Mouse (Mus musculus) brain, embryonic 14.5 days (tissue): ENCODE measurements around the gene Timp3.

Source experiments
- CTCF ChIP-seq: fragments of 200-500 bp; IDR thresholded peaks from 2 replicates; pipeline ENCODE4 v1.5.1; 2012; ENCODE audit warnings: inconsistent platforms, mild to moderate bottlenecking, moderate library complexity, borderline replicate concordance; ENCODE audit not compliant: insufficient read depth, insufficient read length; ENCODE audit errors: extremely low read depth
- POLR2A ChIP-seq: fragments of 200-500 bp; IDR thresholded peaks from 2 replicates; pipeline ENCODE4 v1.6.1; 2012; ENCODE audit warnings: mild to moderate bottlenecking, inconsistent platforms, borderline replicate concordance; ENCODE audit not compliant: poor library complexity, insufficient read depth, insufficient read length, severe bottlenecking; ENCODE audit errors: extremely low read depth

DNA sequence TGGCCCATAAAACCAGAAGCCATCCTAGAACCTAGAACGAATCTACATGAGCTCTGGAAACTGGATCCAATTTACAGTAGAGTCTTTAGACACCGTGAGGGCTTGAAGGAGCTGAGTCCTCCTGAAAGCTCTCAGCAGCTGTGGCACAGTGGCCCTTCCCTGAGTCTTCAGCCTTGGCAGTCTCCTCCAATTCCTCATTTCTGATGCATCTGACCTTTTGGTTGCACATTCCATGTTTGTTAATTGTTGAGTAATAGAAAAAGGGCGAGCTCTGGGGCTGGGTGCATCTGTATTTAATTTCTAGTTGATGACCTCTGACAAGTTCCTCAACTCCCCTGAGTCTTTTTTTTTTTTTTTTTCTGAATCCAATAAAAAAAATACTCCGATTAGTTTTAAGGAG is 28.0 kb downstream of the Timp3 start:
- TF ChIP-seq CTCF (no peak), POLR2A (no peak)
